Mouse (Mus musculus) kidney, adult 11 months (tissue): ENCODE data around the gene Ankzf1.

Source experiments
- DNase-seq: peaks from one replicate; pipeline ENCODE4 v3.0.0; 2022

Gene Ankzf1

GRCm38 (mm10) chr1:75191622-75192402, at the start of gene Ankzf1, which contains the start of gene Atg9a:
Ankzf1 (plus strand) TSS chr1:75192151.
Atg9a (minus strand) TSS chr1:75192196.
- DNase-seq = peak; percentile 99

- peak; percentile 96 for DNase-seq
These were observed 49.4 kb upstream of the Ankzf1 start, which contains the start of the genes Cnppd1 and Retreg2 for GRCm38 (mm10) chr1:75142301-75143261. Cnppd1 (minus strand) TSS chr1:75142711. Retreg2 (plus strand) TSS chr1:75142778.

- DNase-seq = no peak
These were observed 46.4 kb upstream of the Ankzf1 start for GRCm38 (mm10) chr1:75145589-75145988.

- DNase-seq = peak; percentile 68
These were observed 44.4 kb upstream of the Ankzf1 start for GRCm38 (mm10) chr1:75147411-75148135.

- DNase-seq = no peak
These were observed 43.2 kb upstream of the Ankzf1 start for GRCm38 (mm10) chr1:75148727-75149126.

- DNase-seq = no peak
These were observed 36.1 kb upstream of the Ankzf1 start for GRCm38 (mm10) chr1:75155837-75156236.

GRCm38 (mm10) chr1:75158990-75159389, 33.0 kb upstream of the Ankzf1 start:
- no peak for DNase-seq

- DNase-seq = no peak
These were observed 32.3 kb upstream of the Ankzf1 start for GRCm38 (mm10) chr1:75159540-75160255.

- DNase-seq = no peak
These were observed 31.7 kb upstream of the Ankzf1 start for GRCm38 (mm10) chr1:75160256-75160617.

- no peak for DNase-seq
These were observed 23.9 kb upstream of the Ankzf1 start for GRCm38 (mm10) chr1:75168093-75168471.

GRCm38 (mm10) chr1:75168472-75169464, 23.2 kb upstream of the Ankzf1 start, which contains the start of gene Zfand2b:
Zfand2b (plus strand) TSS chr1:75168646.
- DNase-seq = peak; percentile 98

- DNase-seq = peak; percentile 68
These were observed 12.4 kb upstream of the Ankzf1 start for GRCm38 (mm10) chr1:75179334-75180104.

- DNase-seq = peak; percentile 94
These were observed 11.8 kb upstream of the Ankzf1 start, which contains the start of gene Abcb6 for GRCm38 (mm10) chr1:75180105-75180590. Abcb6 (minus strand) TSS chr1:75180392.

GRCm38 (mm10) chr1:75180741-75181140, 11.2 kb upstream of the Ankzf1 start:
- DNase-seq = no peak

GRCm38 (mm10) chr1:75181377-75181870, 10.5 kb upstream of the Ankzf1 start:
- DNase-seq = no peak

GRCm38 (mm10) chr1:75182160-75182559, 9.8 kb upstream of the Ankzf1 start:
- DNase-seq = no peak

GRCm38 (mm10) chr1:75185495-75185894, 6.5 kb upstream of the Ankzf1 start:
- DNase-seq = no peak

GRCm38 (mm10) chr1:75187126-75187525, 4.8 kb upstream of the Ankzf1 start:
- no peak for DNase-seq

- no peak for DNase-seq
These were observed 4.0 kb upstream of the Ankzf1 start for GRCm38 (mm10) chr1:75187914-75188483.
